Mouse (Mus musculus) erythroblast, embryonic 14.5 days (primary cell): ENCODE measurements around the gene AF067061. TPM values are rescaled to one million over a fixed set of nuclear protein-coding genes. Genes with fewer than 3 reads are reported as not detected.

Source experiments
- H3K27me3 ChIP-seq: 2 replicates; pipeline ENCODE4 v1.6.1; 2012; ENCODE audit warnings: inconsistent platforms; ENCODE audit not compliant: control insufficient read depth
- H3K36me3 ChIP-seq: 2 replicates; pipeline ENCODE4 v1.6.1; 2012; ENCODE audit warnings: mild to moderate bottlenecking, inconsistent platforms; ENCODE audit not compliant: control insufficient read depth
- H3K4me1 ChIP-seq: 2 replicates; pipeline ENCODE4 v1.6.1; 2012; ENCODE audit warnings: inconsistent platforms; ENCODE audit not compliant: control insufficient read depth
- H3K4me3 ChIP-seq: replicated peaks from 2 replicates; pipeline ENCODE3; 2012; ENCODE audit warnings: moderate library complexity, mild to moderate bottlenecking, inconsistent platforms
- H3K9me3 ChIP-seq: 2 replicates; pipeline ENCODE4 v1.6.1; 2012; ENCODE audit warnings: low read length, inconsistent platforms, mixed read lengths; ENCODE audit not compliant: control insufficient read depth
- GATA1 ChIP-seq: IDR thresholded peaks from 2 replicates; pipeline ENCODE4 v1.6.1; 2012; ENCODE audit warnings: low read length, inconsistent platforms, mixed read lengths
- TAL1 ChIP-seq: IDR thresholded peaks from 3 replicates; pipeline ENCODE4 v1.6.1; 2012; ENCODE audit warnings: low read length, inconsistent platforms, mixed read lengths
- polyA plus RNA-seq: library from polyadenylated mRNA; stranded (reverse); fragments of >175 nt; gene quantifications from 2 replicates; pipeline ENCODE4 v1.2.3, GENCODE M21; 2012

Gene AF067061
- polyA plus RNA-seq, 1 experiment, result not detected

- Histone ChIP-seq H3K36me3 (no peaks in the 10 kb centered on the region), H3K27me3 (no peaks in the 10 kb centered on the region), H3K4me1 (no peaks in the 10 kb centered on the region), H3K4me3 (no peak overlapping the region), H3K9me3 (no peaks in the 10 kb centered on the region)
- TF ChIP-seq TAL1, result no peak
- no peak for TF ChIP-seq GATA1
Observed at GRCm38 (mm10) chr13:120278784-120279183, 15.9 kb downstream of the AF067061 start.

- Histone ChIP-seq H3K4me3 (no peak overlapping the region), H3K27me3 (no peaks in the 10 kb centered on the region), H3K36me3 (no peaks in the 10 kb centered on the region), H3K4me1 (no peaks in the 10 kb centered on the region), H3K9me3 (no peaks in the 10 kb centered on the region)
- TF ChIP-seq TAL1 (no peak), GATA1 (no peak)
Observed at GRCm38 (mm10) chr13:120299324-120299894, 36.5 kb downstream of the AF067061 start.

GRCm38 (mm10) chr13:120299991-120300442 is 37.1 kb downstream of the AF067061 start, which contains the start of gene BC147527:
Gene BC147527, plus strand, starts transcription at chr13:120300392.
- Histone ChIP-seq H3K27me3 (no peaks in the 10 kb centered on the region), H3K9me3 (no peaks in the 10 kb centered on the region), H3K4me3 (no peak within 1 kb of the TSS), H3K4me1 (no peaks in the 10 kb centered on the region), H3K36me3 (no peaks in the 10 kb centered on the region)
- TF ChIP-seq GATA1, result no peak
- TF ChIP-seq TAL1, result no peak

- no peaks in the 10 kb centered on the region for H3K4me1 ChIP-seq
- TF ChIP-seq GATA1 (no peak), TAL1 (no peak)
- no peaks in the 10 kb centered on the region for H3K9me3 ChIP-seq
Observed at GRCm38 (mm10) chr13:120300853-120301252, 37.9 kb downstream of the AF067061 start.

GRCm38 (mm10) chr13:120310749-120311148 is 47.8 kb downstream of the AF067061 start:
- TF ChIP-seq TAL1, result no peak
- Histone ChIP-seq H3K36me3 (no peaks in the 10 kb centered on the region), H3K4me1 (no peaks in the 10 kb centered on the region), H3K27me3 (no peaks in the 10 kb centered on the region), H3K9me3 (no peaks in the 10 kb centered on the region), H3K4me3 (no peak overlapping the region)

More at GRCm38 (mm10) chr13:120300853-120301252, 37.9 kb downstream of the AF067061 start:
- no peaks in the 10 kb centered on the region for H3K27me3 ChIP-seq
- H3K4me3 ChIP-seq, result no peak overlapping the region
- no peaks in the 10 kb centered on the region for H3K36me3 ChIP-seq

GRCm38 (mm10) chr13:120313584-120313983 is 50.7 kb downstream of the AF067061 start:
- Histone ChIP-seq H3K4me1 (no peaks in the 10 kb centered on the region), H3K27me3 (no peaks in the 10 kb centered on the region), H3K9me3 (no peaks in the 10 kb centered on the region), H3K4me3 (no peak overlapping the region), H3K36me3 (no peaks in the 10 kb centered on the region)
- TF ChIP-seq TAL1 (no peak), GATA1 (no peak)

Other genes with a start within 250 kb of the AF067061 start
- not detected in 2 replicates for gene Gm36079, start 236.1 kb upstream of the AF067061 start, polyA plus RNA-seq
- not detected in 2 replicates for gene Gm21188, start 210.9 kb upstream of the AF067061 start, polyA plus RNA-seq
- gene Gm20767, start 122.9 kb upstream of the AF067061 start, polyA plus RNA-seq, result not detected in 2 replicates
- gene Gm21818, start 90.7 kb upstream of the AF067061 start, polyA plus RNA-seq, result not detected in 2 replicates
- not detected in 2 replicates for gene Gm21762, start 47.2 kb upstream of the AF067061 start, polyA plus RNA-seq
- not detected in 2 replicates for gene Gm21731, start 24.0 kb upstream of the AF067061 start, polyA plus RNA-seq
- gene BC147527, start 37.3 kb downstream of the AF067061 start, polyA plus RNA-seq, result not detected in 2 replicates
- not detected in 2 replicates for gene Tcstv3, start 53.8 kb downstream of the AF067061 start, polyA plus RNA-seq